Mouse (Mus musculus): ENCODE results near the gene 1700086D15Rik.

- TF ChIP-seq POLR2A (IDR thresholded peaks at IDR 0.05; ENCODE audit: extremely low read depth, insufficient read depth, low read length) (no peak), CTCF (IDR thresholded peaks at IDR 0.05; ENCODE audit: low read depth, low read length) (no peak)
Observed at GRCm38 (mm10) chr11:65120276-65120675, 39.4 kb downstream of the 1700086D15Rik start.
